ENCODE assay signal across 8 mouse cellular contexts in the genomic region with DNA sequence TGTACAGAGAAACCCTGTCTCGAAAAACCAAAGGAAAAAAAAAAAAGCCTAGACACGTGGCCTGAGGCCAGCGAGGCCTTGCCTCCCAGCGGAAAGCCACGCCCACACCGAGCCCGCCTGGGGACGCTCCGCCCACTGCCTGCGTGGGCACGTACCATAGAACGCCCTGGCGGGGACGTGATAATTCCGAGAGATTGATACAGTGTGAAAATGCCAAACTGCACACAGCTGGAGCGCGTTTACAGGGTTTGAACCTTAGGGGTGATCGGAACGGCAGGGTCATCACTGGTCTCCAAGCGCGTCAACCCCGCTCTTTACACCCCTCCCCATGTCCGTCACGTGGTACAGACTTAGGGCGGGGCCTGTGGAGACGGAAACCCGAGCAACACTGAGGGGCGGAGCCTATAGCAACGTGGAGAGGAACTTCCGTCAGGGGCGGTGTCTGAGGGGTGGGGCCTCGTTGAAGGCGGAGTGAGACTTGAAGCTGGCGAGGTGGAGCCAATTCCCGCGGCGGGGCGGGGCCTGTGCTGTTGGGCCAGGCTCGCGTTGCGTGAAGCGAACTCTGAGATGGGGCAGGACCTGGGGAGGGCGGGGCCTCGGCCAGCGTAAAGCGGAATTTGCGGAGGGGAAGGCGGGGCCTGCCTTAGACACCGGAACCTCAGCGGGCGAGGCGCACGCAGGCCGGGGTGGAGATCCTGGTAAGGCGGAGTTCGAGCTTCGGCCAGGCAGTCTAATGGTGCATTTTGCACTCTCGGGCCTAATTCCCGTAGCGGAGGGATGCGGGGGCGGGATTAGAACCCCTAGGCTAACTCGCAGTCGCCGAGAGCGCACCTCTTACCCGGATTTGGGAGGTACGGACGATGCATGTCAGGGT. TPM values are rescaled to one million over a fixed set of nuclear protein-coding genes. Genes with fewer than 3 reads are reported as not detected.
DNase-seq lines count a peak whose midpoint lies in the region; ATAC-seq and TF ChIP-seq lines count a peak whose summit lies in the region.

Brat1 (plus strand) TSS at position 634 of the 874 bp plus-strand sequence.

- peaks cover 32% of the 10 kb centered on the region for H3K36me3 ChIP-seq in megakaryocyte, embryonic 14.5 days (replicated peaks; ENCODE audit: low read length)

- H3K4me1 ChIP-seq in cortical plate, adult 2 months (ENCODE audit: control insufficient read depth, insufficient read depth, low read length) = peaks cover 6% of the 10 kb centered on the region
- H3K4me1 ChIP-seq in megakaryocyte, embryonic 14.5 days = peaks cover 70% of the 10 kb centered on the region

- peak; percentile 95 for TF ChIP-seq POLR2A in cortical plate, adult 2 months (IDR thresholded peaks at IDR 0.05; ENCODE audit: extremely low read depth, insufficient read depth, low read length)

- peak within 1 kb of the TSS; percentile 47 for H3K4me3 ChIP-seq in cortical plate, adult 2 months (ENCODE audit: insufficient read depth, low read length)
- peak within 1 kb of the TSS; percentile 98 for H3K4me3 ChIP-seq in megakaryocyte, embryonic 14.5 days (replicated peaks)

- DNase-seq in gastrocnemius, adult 8-10 months (ENCODE audit: low spot score in 2 of 2) = peak; percentile 100
- DNase-seq in hindlimb bud, embryonic 11.5 days (ENCODE audit: extremely low spot score, low read depth, low spot score) = peak; percentile 99
- peak; percentile 96 to 100 for DNase-seq in left cerebral cortex, adult 8-10 months (ENCODE audit: low spot score in 2 of 2)
- DNase-seq in right cerebral cortex, postnatal 10 days (ENCODE audit: low spot score in 2 of 2) = peak; percentile 100
- DNase-seq in urinary bladder, postnatal 25 days (ENCODE audit: low spot score) = peak; percentile 98

- peak within 1 kb of the TSS; percentile 85 for H3K27ac ChIP-seq in cortical plate, adult 2 months (ENCODE audit: insufficient read depth, low read length)

- no peaks in the 10 kb centered on the region for H3K9me3 ChIP-seq in megakaryocyte, embryonic 14.5 days

- H3K27me3 ChIP-seq in megakaryocyte, embryonic 14.5 days (replicated peaks) = no peaks in the 10 kb centered on the region

- no peak for TF ChIP-seq CTCF in cortical plate, adult 2 months (IDR thresholded peaks at IDR 0.05; ENCODE audit: extremely low read depth, insufficient read depth, low read length)

- ATAC-seq in activated CD4-positive, CD25-positive, alpha-beta regulatory T cell, adult 4 months = peak; percentile 81

RNA-seq across cellular contexts. Expression of gene Brat1, which starts in this region (rescaled TPM):
- 10 to 100 TPM; 10.3 to 15.2 TPM for polyA plus RNA-seq in activated CD4-positive, CD25-positive, alpha-beta regulatory T cell, adult 4 months (2017; shearing (Covaris generic))
- 25.2 and 25.5 TPM in 2 replicates for polyA plus RNA-seq in cortical plate, adult 2 months (2012; rRNA removed)
- total RNA-seq in gastrocnemius, adult 8-10 months (2022) = 1 to 10 TPM; 4.6 to 5.8 (median 5.2) TPM
- total RNA-seq in left cerebral cortex, adult 8-10 months (2022) = 10 to 100 TPM; 20.0 to 21.1 (median 21.0) TPM
- polyA plus RNA-seq in megakaryocyte, embryonic 14.5 days (2012; ENCODE audit: insufficient read depth, low replicate concordance) = 15.6 and 22.4 TPM in 2 replicates

Comparison
In these comparisons a context has a peak if more than half of its experiments do, and no peak if none do; other contexts are left out.
1. Peak in every context shown above with its lines: DNase-seq, ATAC-seq, H3K4me3 ChIP-seq and H3K27ac ChIP-seq.